Mouse (Mus musculus): Measurements from ENCODE around the gene Nwd1.
A peak's percentile ranks its signal among the peaks of the same experiment; 100 is the strongest.

Nwd1 gene

DNA sequence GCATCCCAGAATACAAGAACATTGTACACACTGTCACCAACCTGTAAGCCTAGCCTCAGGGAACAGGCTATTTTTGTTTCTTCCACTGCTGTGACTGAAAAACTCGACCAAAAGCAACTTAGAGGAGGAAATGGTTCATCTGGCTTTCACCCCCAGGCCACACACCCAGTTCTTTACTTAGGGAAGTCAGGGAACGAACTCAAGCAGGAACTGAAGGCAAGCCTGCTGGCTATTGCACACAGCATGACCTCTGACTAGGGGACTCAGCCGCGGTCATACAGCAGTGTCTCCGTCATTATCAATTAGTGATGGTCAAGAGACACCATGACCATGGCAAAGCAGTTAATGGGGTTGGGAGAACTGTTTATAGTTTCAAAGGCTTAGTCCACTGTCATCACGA, 66.1 kb downstream of the Nwd1 start:
- no peak for DNase-seq (ENCODE audit: low spot score)

DNA sequence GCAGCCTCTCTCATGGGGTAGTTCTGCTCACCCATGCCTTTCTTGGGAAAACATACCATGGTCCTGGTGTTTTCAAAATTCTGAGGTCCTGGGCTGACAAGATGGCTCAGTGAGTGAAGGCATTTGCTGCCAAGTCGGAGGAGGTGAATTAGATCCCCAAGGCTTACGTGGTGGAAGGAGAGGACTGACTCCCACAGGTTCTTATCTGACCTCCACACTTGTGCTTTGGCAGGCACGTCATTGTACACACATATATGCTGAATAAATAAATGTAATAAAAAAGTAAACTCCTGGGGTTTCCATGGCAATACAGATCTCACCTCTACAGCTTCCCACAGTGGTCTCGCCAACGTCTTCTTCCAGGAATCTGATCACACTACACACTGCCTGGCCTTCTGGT, 70.1 kb downstream of the Nwd1 start:
- DNase-seq (ENCODE audit: low spot score): no peak

DNA sequence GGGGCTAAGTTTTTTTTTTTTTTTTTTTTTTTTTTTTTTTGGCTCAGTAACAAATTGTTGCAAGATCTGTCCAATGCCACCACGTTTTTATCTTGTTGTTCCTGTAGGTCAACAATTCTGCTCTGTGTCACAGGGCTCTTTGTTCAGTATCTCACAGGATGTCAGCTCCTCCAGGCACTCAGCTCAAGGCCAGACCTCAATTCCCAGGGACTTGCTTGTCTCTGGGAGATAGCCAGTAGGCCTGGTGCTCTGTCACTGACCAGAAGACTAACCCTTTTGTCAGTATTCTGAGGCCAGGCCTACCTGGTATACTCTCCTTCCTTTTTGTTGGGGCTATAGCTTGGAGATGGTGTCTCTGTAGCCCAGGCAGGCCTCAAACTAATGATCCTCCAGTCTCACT, 74.0 kb downstream of the Nwd1 start:
- no peak for DNase-seq (ENCODE audit: low spot score)

DNA sequence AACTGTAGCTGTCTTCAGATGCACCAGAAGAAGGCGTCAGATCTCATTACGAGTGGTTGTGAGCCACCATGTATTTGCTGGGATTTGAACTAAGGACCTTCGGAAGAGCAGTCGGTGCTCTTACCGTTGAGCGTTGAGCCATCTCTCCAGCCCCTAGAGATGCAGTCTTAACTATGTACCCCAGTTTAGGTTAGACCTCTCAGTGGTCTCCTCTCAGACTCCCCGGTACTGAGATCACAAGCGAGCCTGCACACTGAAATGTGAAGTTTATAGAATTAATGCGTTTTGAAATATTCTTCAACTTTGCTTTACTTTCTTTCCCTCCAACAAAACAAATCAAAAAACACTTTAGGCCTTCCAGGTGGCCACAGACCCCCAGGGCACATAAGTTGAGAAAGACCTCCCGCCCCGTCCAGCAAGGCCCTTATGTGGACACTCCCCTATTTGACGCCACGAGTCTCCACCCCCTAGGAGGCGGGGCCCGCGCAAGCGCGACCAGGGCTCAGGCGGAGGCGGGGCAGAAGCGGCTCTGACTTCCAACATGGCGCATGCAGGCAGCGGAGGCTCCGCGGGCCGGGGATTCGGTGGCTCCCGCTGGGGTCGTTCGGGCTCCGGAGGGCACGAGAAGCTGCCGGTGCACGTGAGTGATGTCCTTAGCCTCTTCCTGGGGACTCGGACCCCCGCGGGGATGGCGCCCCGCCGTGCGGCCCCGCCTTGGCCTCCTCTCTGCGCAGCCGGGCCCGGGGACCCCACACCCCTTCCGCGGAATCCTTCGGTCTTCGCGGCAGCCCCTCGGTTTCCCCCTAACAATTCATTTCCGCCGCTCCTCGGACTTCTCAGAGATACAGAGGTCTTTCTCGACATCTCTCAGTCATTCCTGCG, 76.5 kb downstream of the Nwd1 start, which contains the start of gene Sin3b:
Sin3b (plus strand) TSS at position 517 of the 882 bp plus-strand sequence.
- DNase-seq (ENCODE audit: low spot score): peak; percentile 94

DNA sequence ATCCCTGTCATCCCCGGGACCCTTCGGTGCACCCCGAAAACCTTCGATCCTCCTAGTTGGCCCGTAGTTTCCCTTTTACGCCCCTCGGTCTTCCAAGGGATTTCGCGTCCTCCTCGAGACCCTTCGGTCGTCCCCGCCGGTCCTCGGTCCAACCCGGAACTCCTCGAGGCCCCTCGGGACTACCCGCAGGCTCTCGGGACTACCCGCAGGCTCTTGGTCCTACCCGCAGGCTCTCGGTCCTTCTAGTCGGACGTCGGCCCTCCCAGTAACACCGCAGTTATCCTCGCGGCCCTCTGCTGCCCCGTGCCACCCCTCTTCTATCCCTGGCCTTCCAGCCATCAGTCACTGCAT, 77.1 kb downstream of the Nwd1 start:
- peak; percentile 23 for DNase-seq (ENCODE audit: low spot score)

DNA sequence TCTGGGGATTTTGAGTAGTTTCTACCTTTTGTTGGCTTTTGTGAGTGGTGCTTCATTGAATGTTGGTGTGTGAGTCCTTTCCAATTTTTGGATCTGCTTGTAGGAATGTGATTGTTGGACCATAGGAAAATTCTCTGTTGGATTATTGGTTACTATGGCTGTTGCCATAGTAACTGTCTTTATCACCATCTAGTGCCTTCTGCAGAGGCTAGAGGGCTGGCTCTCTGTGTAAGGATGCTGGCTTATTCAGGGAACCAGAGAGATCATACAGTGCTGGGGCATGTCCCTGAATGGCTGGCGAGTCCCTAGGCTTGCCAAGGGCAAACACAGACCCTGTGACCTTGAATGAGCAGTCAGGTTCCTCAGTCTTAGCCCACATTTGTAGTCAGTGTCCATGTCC, 82.1 kb downstream of the Nwd1 start:
- DNase-seq (ENCODE audit: low spot score): no peak

DNA sequence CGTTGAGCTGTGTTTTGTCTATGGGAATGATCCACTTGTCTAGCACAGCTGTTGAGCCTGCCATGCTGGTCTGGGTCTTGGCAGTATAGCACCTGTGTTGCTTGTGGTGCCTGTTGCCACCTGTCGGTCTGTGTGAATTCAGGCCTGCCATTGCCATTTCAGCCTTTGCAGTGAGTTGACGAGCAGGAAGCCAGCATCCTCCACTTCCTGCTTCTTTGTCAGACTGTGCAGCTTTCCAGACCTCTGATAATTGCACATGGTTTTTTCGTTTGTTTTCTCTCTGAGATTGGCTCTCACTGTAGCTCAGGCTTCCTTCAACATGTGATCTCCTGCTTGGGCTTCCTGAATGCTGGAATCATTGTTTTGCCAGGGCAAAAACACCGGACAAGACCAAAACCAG, 88.5 kb downstream of the Nwd1 start:
- no peak for DNase-seq (ENCODE audit: low spot score)

DNA sequence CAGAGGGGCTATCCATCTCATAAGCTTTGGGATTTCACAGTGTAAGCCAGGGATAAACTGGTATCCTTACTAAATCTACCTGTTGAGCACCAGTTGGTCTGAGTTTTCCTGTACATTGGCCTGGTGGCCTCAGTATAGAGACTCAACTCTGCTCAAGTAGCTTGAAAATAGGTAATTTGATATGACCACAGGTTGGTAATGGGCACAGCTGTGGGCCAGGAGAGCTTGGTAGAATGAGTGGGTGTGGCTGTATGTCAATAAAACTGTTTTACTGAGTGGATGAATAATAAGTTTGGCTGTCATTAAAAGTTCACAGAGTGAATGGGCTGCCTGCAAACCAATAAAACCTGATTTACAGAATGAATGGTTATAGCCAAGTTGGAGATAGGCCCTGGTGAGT, 90.4 kb downstream of the Nwd1 start:
- no peak for DNase-seq (ENCODE audit: low spot score)

DNA sequence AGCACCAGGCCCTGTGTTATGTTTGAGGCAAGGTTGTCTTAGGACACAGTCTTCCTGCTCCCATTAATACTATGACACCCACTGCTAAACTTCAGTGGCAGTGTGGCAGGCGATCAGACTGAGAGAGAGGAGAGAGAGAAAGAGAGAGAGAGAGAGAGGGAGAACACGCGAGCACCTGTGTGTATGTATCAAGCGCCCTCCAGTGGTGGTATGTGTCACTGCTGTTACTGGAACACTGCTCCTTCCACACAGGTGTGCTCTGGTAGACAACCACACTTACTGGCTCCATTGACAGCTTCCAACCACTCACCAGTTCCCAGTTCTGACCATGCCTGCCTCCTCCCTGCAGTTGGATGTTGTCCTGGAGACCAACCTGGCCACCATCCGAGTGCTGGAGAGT, 99.5 kb downstream of the Nwd1 start:
- peak; percentile 24 for DNase-seq (ENCODE audit: low spot score)

DNA sequence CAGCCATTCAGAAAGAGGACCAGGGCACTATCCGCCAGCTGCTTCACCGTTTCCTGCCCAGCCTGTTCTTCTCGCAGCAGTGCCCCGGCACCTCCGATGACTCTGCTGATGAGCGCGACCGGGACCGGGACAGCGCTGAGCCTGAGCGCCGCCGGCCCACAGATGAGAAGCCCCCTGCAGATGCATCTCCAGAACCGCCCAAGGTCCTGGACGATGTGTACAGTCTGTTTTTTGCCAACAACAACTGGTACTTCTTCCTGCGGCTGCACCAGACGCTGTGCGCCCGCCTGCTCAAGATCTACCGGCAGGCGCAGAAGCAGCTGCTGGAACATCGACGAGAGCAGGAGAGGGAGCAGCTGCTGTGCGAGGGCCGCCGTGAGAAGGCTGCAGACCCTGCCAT, 103.3 kb downstream of the Nwd1 start:
- DNase-seq (ENCODE audit: low spot score): no peak

DNA sequence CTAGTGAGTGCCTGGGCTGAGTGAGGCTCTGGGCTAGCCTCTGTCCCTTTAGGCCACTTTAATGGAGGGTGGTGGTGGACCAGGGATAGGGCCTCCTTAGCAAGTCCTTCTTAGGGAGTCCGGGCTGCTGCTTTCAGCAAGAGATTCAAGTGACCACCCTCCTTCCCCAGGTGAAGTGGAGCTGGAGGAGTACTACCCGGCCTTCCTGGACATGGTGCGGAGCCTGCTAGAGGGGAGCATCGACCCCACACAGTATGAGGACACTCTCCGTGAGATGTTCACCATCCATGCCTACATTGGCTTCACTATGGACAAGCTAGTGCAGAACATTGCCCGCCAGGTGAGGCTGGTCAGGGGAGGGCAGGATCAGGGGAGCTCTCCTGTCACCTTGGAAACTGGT, 103.8 kb downstream of the Nwd1 start:
- no peak for DNase-seq (ENCODE audit: low spot score)

DNA sequence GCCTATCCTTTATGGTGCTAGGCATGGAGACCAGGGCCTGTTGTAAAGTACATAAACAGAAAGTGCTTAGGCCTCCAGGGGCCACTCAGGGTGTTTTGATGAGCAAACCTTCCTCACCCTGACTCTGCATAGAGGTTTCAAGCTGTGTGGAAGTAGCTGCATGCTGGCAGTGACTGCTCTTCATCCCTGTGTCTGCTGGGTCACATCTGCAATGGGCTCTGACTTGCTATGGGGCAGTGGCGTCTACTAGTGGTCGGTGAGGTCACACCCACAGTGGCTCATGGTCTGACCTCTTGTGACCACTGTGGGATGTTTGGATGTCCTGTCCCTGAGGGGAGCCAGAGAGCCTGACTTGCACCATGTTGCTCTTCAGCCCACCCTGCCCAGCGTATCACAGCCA, 104.6 kb downstream of the Nwd1 start:
- DNase-seq (ENCODE audit: low spot score): no peak

DNA sequence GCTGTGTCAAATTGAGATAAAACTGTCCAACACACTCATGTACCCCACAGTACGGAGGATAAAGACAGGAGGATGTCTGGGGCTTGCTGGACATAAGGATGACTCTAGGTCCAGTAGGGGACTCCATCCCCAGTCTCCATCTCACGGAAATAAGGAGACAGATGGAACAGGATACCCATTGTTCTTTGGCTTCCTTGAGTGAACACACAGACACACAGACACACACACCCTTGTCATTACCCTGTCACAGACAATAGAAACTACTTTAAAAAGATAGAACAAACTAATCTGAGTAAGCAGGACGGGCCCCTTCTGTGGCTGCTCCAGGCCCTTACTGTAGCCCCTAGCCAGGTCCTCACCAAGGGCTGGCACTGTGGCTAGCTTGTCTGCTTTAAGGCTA, 105.8 kb downstream of the Nwd1 start:
- no peak for DNase-seq (ENCODE audit: low spot score)

DNA sequence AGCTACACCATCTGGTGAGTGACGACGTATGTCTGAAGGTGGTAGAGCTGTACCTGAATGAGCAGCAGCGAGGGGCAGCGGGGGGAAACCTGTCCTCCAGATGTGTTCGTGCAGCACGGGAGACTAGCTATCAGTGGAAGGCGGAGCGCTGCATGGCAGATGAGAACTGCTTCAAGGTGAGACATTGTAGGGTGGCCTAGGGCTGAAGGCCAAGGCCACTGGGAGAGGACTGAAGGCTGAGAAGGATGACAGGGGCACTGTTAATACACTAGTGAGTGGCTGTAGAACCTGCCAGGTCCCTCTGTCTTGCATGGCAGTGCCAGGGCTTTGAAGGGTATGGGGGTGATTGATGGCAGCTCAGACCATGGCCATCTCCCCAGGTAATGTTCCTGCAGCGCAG, 106.7 kb downstream of the Nwd1 start:
- no peak for DNase-seq (ENCODE audit: low spot score)

DNA sequence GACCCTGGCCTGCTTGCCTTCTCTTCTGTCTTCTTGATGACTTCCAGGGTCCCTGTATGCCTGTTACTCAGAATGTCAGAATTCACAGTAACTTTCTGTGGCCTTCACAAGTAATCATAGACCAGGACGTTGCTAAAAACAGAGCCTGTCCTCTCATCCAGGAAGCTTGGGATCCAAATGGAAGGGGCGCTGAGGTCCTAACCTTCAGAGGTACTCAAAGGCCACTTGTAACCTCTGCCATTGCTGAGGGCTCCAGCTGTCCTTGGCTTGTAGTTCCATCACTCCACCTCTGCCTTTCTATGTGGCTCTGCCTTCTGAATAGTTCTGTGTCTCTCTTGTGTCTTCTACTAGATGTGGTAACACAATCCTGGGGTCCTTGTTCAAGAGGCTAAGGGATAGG, 107.3 kb downstream of the Nwd1 start:
- DNase-seq (ENCODE audit: low spot score): no peak

DNA sequence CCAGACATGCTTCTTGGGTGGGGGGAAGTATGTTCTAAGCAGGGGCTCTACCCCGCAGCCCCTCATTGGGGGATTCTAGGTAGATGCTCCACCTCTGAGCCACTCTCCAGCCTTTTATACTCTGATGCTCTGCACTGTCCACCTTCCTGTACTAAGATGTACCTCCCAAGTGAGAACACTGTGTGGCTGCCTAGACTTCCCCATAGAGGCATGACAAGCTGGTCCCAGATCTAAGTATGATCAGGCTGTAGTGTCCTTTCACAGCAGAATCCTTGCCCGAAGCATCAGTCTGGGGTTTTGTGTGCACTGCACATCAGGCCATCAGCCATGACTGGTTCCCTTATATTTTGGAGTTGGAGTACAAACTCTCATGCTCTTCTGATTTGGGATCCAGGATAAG, 109.5 kb downstream of the Nwd1 start:
- DNase-seq (ENCODE audit: low spot score): no peak

DNA sequence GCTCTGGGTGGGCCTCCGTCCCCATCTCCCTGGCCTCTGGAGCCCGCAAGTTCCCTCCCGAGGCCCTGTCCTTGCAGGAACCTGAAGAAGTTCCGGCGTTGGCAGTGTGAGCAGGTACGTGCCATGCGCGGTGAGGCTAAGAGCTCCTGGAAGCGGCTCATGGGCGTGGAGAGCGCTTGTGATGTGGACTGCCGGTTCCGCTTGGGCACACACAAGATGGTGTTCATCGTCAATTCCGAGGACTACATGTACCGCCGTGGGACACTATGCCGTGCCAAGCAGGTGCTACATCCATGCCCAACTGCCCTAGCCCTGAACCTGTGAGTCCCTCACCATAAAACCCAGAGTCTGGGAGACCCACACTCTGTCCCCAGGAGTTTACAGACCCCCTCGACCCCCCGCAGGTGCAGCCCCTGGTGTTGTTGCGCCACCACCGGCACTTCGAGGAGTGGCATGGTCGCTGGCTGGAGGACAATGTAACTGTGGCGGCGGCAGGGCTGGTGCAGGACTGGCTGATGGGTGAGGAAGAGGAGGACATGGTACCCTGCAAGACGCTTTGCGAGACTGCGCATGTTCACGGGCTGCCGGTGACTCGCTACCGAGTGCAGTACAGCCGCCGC, 110.4 kb downstream of the Nwd1 start:
- no peak for DNase-seq (ENCODE audit: low spot score)

DNA sequence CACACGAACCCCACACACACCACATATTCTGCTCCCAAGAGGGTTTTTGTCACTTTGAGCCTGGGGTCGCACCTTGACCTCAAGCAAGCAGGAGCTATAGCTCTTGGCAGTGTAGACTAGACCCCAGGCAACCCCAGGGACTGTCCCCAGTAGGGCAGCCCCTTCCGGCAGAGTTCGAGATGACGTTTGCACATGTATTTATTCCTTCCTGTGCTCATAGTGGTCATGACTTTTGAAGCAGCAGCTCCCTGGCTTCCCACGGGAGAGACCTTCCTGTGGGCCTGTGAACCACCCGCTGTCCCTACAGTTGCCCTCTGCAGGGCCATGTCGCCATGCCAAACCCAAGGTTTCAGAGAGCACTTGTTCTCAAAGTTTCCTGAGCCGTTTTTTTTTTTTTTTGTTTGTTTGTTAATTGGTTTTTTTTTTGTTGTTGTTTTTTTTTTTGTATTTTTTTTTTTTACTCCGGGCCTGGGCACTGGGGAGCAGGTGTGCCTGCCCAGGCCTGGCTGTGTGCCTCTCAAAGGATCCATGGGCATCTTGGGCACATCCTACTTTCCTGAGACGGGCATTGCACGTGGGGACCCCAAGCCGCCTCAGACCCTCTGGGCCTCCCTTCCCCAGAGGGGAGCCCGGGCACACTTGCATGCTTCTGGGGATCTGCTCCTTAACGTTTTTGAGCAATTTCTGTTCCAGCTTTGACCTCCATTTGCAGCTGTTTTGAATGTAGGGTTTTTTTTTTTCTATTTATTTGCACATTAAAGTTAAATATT, 111.1 kb downstream of the Nwd1 start:
- no peak for DNase-seq (ENCODE audit: low spot score)

DNA sequence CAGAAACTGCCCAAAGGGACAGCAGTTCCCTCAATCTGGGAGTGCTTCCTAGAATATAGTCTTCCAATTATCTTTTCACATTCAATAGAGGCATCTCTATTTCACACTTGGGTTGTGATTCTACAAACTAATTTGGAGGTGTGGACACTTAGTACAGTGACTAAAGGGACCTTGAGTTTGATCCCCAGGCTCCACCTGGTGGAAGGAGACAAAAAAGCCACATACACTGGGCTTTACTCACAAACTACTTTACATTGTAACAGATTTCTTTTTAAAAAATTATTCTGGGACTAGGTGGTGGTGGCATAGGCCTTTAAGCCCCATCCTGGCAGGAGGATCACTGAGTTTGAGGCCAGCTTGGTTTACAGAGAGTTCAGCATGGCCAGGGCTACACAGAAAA, 111.8 kb downstream of the Nwd1 start:
- DNase-seq (ENCODE audit: low spot score): no peak

DNA sequence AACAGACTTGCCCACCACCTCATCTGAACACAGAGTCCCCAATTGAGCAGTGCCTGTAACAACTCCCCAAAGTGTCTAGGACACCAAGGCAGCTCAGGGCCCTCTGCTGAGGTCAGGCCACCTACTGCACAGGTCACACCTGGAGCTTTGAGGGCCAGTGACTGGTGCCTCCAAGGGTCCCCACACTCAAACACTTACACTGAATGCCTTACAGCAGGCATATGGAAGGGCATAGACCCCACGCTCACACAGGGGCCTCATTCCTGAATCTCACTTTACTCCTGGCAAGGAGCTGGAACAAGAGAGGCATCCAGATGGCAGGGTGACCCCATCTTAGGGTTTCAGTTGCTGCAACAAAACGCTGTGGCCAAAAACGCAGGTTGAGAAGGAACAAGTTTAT, 113.7 kb downstream of the Nwd1 start:
- no peak for DNase-seq (ENCODE audit: low spot score)

DNA sequence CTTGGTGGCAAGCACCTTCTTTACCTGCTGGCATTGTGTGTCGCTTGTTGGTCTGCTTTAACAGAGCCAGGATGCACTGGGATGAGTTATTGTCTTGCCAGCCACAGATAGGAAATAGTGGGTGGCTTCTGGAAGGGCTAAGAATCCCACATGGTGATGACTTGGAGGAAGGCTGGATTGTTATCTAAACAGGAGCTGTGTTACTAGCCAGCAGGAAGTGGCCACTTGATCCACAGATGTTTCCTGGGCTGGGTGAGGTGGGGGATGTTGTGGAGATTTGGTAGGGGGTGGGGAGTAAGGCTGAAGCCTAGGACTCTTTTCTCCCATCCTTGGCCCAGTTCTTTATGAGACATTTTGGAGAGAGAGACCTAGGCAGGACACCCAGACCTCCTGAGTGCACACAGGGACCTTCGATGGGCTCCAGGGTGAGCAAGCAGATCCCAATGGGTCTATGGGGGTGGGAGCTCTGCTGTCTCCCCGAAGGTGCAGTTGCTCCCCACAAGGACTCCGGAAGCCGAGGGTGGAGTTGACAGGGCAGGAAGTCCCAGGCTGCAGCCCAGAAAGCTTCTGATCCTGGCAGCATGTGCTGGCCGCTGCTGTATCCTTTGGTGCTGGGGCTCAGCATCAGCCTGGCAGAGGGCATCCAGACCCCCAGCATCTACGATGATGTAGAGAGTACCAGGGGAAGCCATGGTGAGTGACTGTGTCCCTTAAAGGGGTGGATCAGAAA, 115.0 kb downstream of the Nwd1 start, which contains the start of gene F2rl3:
F2rl3 (plus strand) TSS at position 559 of the 730 bp plus-strand sequence.
- peak; percentile 38 for DNase-seq (ENCODE audit: low spot score)

DNA sequence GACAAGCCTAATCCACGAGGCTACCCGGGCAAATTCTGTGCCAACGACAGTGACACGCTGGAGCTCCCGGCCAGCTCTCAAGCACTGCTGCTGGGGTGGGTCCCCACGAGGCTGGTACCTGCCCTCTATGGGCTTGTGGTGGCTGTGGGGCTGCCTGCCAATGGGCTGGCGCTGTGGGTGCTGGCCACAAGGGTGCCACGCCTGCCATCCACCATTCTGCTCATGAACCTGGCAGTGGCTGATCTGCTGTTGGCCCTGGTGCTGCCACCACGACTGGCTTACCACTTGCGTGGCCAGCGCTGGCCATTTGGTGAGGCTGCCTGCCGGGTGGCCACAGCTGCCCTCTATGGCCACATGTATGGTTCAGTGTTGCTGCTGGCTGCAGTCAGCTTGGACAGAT, 115.8 kb downstream of the Nwd1 start:
- DNase-seq (ENCODE audit: low spot score): no peak

Data from yolk sac, embryonic 10.5 days (tissue).